Mouse (Mus musculus): ENCODE measurements around the gene Prokr2.

GRCm38 (mm10) chr2:132389562-132389961 is 4.3 kb upstream of the Prokr2 start:
- peak; percentile 57 for TF ChIP-seq CTCF (IDR thresholded peaks at IDR 0.05; ENCODE audit: low read depth)
- no peak for TF ChIP-seq EP300 (IDR thresholded peaks at IDR 0.05; ENCODE audit: low read depth)

Measured in heart, postnatal 0 days (tissue).